Mouse (Mus musculus) forebrain, embryonic 11.5 days (tissue): ENCODE measurements around the gene Tubd1. TPM values are rescaled to one million over a fixed set of nuclear protein-coding genes. Genes with fewer than 3 reads are reported as not detected.

ENCODE experiments used
- ATAC-seq: fragments of 200-750 bp; cut with Nextera tagmentation; replicated peaks from 2 replicates; pipeline ENCODE4 v1.8.0; 2017; ENCODE audit warnings: moderate TSS enrichment; ENCODE audit not compliant: low FRiP score
- DNase-seq: peaks from one replicate; pipeline ENCODE4 v3.0.0-alpha.2; 2017; ENCODE audit warnings: low spot score
- H3K27ac ChIP-seq: fragments of 300-500 bp; sonication (generic); 2 replicates; pipeline ENCODE4 v1.5.1; 2014; ENCODE audit warnings: low read depth, low read length
- H3K27me3 ChIP-seq: fragments of 300-500 bp; sonication (generic); 2 replicates; pipeline ENCODE4 v1.6.1; 2014; ENCODE audit warnings: mild to moderate bottlenecking, low read length, mixed read lengths; ENCODE audit not compliant: control insufficient read depth, insufficient read depth
- H3K36me3 ChIP-seq: fragments of 300-500 bp; sonication (generic); 2 replicates; pipeline ENCODE4 v1.6.1; 2014; ENCODE audit warnings: mild to moderate bottlenecking, low read length, moderate library complexity, mixed read lengths; ENCODE audit not compliant: control insufficient read depth, insufficient read depth
- H3K4me1 ChIP-seq: fragments of 300-500 bp; sonication (generic); replicated peaks from 2 replicates; pipeline ENCODE4 v1.6.1; 2014; ENCODE audit warnings: low read length, mixed read lengths; ENCODE audit not compliant: control insufficient read depth, insufficient read depth
- H3K4me2 ChIP-seq: fragments of 300-500 bp; sonication (generic); 2 replicates; pipeline ENCODE4 v1.6.1; 2014; ENCODE audit warnings: low read depth, mild to moderate bottlenecking, low read length, moderate library complexity, mixed read lengths; ENCODE audit not compliant: severe bottlenecking
- H3K4me3 ChIP-seq: fragments of 300-500 bp; sonication (generic); 2 replicates; pipeline ENCODE4 v1.5.1; 2014; ENCODE audit warnings: low read depth, low read length
- H3K9ac ChIP-seq: fragments of 300-500 bp; sonication (generic); 2 replicates; pipeline ENCODE4 v1.6.1; 2014; ENCODE audit warnings: low read length
- H3K9me3 ChIP-seq: fragments of 300-500 bp; sonication (generic); 2 replicates; pipeline ENCODE4 v1.6.1; 2016; ENCODE audit warnings: low read length, mixed read lengths; ENCODE audit not compliant: control insufficient read depth
- WGBS: fragments of 180-500 bp; shearing (Covaris S2); extraction: QIAGEN DNeasy Blood & Tissue Kit; methylation state at CpG from one replicate; pipeline ENCODE4 v1.1.7; 2014; 5-methylcytosine and 5-hydroxymethylcytosine counted together
- polyA plus RNA-seq: library from polyadenylated mRNA; unstranded; fragments of >200 nt; fragmentation: Nextera tagmentation; extraction: Ambion mirVana; gene quantifications from 2 replicates; pipeline ENCODE4 v1.2.1, GENCODE M21; 2014

Tubd1 gene
- polyA plus RNA-seq, 1 experiment from 2014 or later: 13.9 TPM

DNA sequence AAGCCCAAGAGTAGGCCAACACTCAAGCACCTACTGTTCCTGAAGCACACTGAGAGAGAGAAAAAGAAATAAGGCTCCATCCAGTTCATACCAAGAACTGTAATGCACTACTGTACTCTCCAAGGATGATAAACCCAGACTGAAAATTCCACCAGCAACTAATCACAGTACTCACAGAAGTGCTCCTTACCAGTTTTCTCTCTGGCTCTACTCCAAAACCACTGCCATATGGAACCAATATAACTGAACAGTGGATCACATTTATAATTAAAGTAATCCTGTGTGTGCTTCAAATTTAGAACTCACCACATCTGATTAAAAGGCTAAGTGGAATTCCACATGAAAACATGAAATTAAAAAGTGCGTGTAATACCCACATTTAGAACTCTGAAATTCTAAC, 1.9 kb upstream of the Tubd1 start:
- 90% methylated on average over 1 of the region's 1 CpGs for WGBS
- H3K36me3 ChIP-seq: no peaks in the 10 kb centered on the region
- H3K9ac ChIP-seq: no peak overlapping the region
- H3K9me3 ChIP-seq: no peaks in the 10 kb centered on the region
- no peak for DNase-seq
- H3K27ac ChIP-seq: no peak overlapping the region
- no peak overlapping the region for H3K4me2 ChIP-seq
- H3K4me3 ChIP-seq: no peak overlapping the region
- no peaks in the 10 kb centered on the region for H3K27me3 ChIP-seq
- no peak for ATAC-seq
- H3K4me1 ChIP-seq: 0 out of 2 replicates have a peak, but pooled peaks cover 6% of the 10 kb centered on the region

DNA sequence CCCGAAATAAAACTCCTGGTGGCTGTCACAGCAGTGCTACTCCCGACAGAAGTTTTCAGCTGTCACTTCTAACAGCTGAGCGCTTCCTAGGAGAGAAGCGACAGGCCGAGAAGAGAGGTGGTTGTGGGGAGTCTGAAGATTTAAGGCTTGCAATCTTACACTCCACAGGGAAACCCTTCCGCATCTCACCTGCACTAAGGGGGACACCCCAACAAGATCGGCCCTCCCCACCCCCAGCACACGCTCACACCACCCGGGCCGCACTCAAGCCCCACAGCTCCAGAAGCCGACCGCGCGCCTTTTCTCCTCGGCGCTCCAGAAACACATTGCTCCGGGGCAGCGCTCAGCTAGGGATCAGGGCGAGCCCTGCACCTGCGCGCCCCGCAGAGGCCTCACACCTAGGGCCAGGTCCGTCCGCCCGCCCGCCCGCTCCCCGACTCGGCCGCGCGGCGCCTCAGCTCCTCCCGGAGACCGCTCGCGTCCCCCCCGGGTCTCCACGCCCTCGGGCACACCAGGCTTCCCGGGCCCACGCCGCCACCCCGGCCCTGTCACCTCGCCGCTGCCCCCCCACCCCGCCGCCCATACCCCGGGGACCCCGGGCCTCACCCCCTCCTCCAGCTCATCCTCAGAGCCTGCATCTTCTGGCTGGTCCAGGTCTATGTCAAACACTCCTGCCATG, 692 bp upstream of the Tubd1 start:
- H3K4me1 ChIP-seq: 0 out of 2 replicates have a peak, but pooled peaks cover 6% of the 10 kb centered on the region
- no peaks in the 10 kb centered on the region for H3K9me3 ChIP-seq
- no peaks in the 10 kb centered on the region for H3K36me3 ChIP-seq
- H3K27ac ChIP-seq: peak overlapping the region; percentile 48; the same call in 1 of the 2 replicates
- WGBS: under 1% methylated on average over 30 of the region's 50 CpGs
- ATAC-seq (peak; percentile 49), DNase-seq (no peak)
- H3K4me3 ChIP-seq: peak overlapping the region; percentile 98
- peak overlapping the region; percentile 86 for H3K9ac ChIP-seq
- peak overlapping the region; percentile 76 for H3K4me2 ChIP-seq
- no peaks in the 10 kb centered on the region for H3K27me3 ChIP-seq

DNA sequence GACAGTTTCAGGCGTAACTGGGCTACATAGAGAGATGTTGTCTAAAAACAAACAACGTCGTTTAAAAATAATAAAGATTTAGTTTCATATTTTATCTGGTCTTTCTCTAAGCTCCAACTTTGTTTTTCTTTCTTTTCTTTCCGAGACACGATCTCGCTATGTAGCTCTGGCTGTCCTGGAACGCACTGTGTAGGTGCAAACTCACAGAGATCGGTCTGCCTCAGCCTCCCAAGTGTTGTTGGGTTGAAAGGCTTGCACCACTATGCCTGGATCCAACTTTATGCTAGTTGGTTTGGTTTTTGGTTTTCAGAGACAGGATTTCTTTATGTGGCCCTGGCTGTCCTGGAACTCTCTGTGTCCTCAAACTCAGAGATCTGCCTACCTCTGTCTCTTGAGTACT, 765 bp downstream of the Tubd1 start:
- H3K9ac ChIP-seq: peak overlapping the region; percentile 48; the same call in 1 of the 2 replicates
- H3K27ac ChIP-seq: no peak overlapping the region
- H3K4me3 ChIP-seq: peak overlapping the region; percentile 98
- 0 out of 2 replicates have a peak, but pooled peaks cover 6% of the 10 kb centered on the region for H3K4me1 ChIP-seq
- DNase-seq: no peak
- H3K27me3 ChIP-seq: no peaks in the 10 kb centered on the region
- peak overlapping the region; percentile 58 for H3K4me2 ChIP-seq
- no peak for ATAC-seq
- no peaks in the 10 kb centered on the region for H3K9me3 ChIP-seq
- H3K36me3 ChIP-seq: no peaks in the 10 kb centered on the region
- WGBS: 83% methylated on average over 8 of the region's 8 CpGs

GRCm38 (mm10) chr11:86547412-86547811, 2.6 kb downstream of the Tubd1 start:
- Histone ChIP-seq H3K4me1 (0 out of 2 replicates have a peak, but pooled peaks cover 6% of the 10 kb centered on the region), H3K4me3 (no peak overlapping the region), H3K9ac (no peak overlapping the region), H3K9me3 (no peaks in the 10 kb centered on the region), H3K27me3 (no peaks in the 10 kb centered on the region), H3K27ac (no peak overlapping the region), H3K36me3 (no peaks in the 10 kb centered on the region), H3K4me2 (no peak overlapping the region)
- DNase-seq: no peak
- WGBS: 100% methylated on average over 1 of the region's 1 CpGs
- ATAC-seq: no peak

DNA sequence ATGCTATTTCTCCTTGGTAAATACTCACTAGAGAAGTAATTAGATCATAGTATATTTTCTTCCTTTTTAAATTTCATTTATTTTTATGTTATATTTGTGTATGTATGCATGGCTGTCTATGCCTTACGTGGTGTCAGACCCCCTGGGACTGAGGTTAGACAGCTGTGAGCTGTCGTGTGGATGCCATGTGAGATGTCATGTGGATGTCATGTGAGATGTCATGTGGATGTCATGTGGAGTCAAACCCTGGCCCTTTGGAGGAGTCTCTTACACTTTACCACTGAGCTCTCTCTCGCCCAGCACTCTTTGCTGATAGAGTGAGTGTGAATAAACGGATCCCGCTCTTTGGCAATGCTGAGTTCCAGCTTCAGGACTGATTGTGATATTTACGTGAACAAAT, 8.7 kb downstream of the Tubd1 start:
- Histone ChIP-seq H3K36me3 (no peaks in the 10 kb centered on the region), H3K27ac (no peak overlapping the region), H3K9me3 (no peaks in the 10 kb centered on the region), H3K27me3 (no peaks in the 10 kb centered on the region), H3K4me1 (no peaks in the 10 kb centered on the region), H3K4me2 (no peak overlapping the region), H3K4me3 (no peak overlapping the region), H3K9ac (no peak overlapping the region)
- no peak for ATAC-seq
- 92% methylated on average over 6 of the region's 6 CpGs for WGBS
- no peak for DNase-seq

- ATAC-seq (no peak), DNase-seq (peak; percentile 13)
- Histone ChIP-seq H3K4me2 (no peak overlapping the region), H3K9me3 (no peaks in the 10 kb centered on the region), H3K36me3 (no peaks in the 10 kb centered on the region), H3K9ac (no peak overlapping the region), H3K4me1 (no peaks in the 10 kb centered on the region), H3K27me3 (no peaks in the 10 kb centered on the region), H3K4me3 (no peak overlapping the region), H3K27ac (no peak overlapping the region)
- 89% methylated on average over 4 of the region's 4 CpGs for whole genome bisulfite sequencing
These were observed 13.5 kb downstream of the Tubd1 start for GRCm38 (mm10) chr11:86558258-86558657.

DNA sequence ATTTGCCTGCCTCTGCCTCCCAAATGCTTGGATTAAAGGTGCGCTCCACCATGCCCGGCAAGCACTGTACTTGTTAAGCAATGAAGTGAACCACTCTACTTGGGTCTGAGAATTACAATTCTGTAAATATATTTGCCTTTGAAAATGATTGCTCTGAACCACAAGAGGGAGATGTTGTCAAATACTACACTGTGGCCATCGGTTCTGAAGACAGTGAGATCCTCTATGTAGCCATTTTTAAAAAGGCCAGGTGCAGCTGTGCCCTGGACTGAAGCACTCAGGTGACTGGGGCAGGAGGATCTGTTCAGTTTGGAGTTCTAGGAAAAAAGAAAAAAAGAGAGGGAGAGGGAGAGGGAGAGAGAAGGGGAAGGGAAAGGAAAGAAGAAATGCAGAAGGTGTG, 23.6 kb downstream of the Tubd1 start:
- Histone ChIP-seq H3K9me3 (no peaks in the 10 kb centered on the region), H3K4me1 (no peaks in the 10 kb centered on the region; the same call in 1 of the 2 replicates), H3K4me2 (no peak overlapping the region), H3K36me3 (no peaks in the 10 kb centered on the region; the same call in 1 of the 2 replicates), H3K9ac (no peak overlapping the region), H3K27me3 (no peaks in the 10 kb centered on the region), H3K4me3 (no peak overlapping the region), H3K27ac (no peak overlapping the region)
- no peak for ATAC-seq
- 80% methylated on average over 3 of the region's 3 CpGs for WGBS
- DNase-seq: no peak

- H3K4me2 ChIP-seq: no peak overlapping the region
- H3K27me3 ChIP-seq: no peaks in the 10 kb centered on the region
- H3K36me3 ChIP-seq: no peaks in the 10 kb centered on the region; the same call in 1 of the 2 replicates
- H3K9me3 ChIP-seq: no peaks in the 10 kb centered on the region
- no peak for DNase-seq
- no peaks in the 10 kb centered on the region; the same call in 1 of the 2 replicates for H3K4me1 ChIP-seq
- no peak overlapping the region for H3K27ac ChIP-seq
- no peak overlapping the region for H3K9ac ChIP-seq
- no peak overlapping the region for H3K4me3 ChIP-seq
- no peak for ATAC-seq
- 74% methylated on average over 9 of the region's 9 CpGs for WGBS
These were observed 25.5 kb downstream of the Tubd1 start for GRCm38 (mm10) chr11:86570261-86570746.
